Mouse (Mus musculus) kidney, postnatal 25 days (tissue): ENCODE data around the gene Gstm5.
"Not testable (repeated sequence)": the region's sequence is repeated elsewhere in the genome, so short reads cannot be mapped to it uniquely, and the experiment has no call there.

ENCODE experiments used
- DNase-seq, 2 experiments: peaks; one replicate each; pipeline ENCODE4 v3.0.0; 2021; ENCODE audit warnings: mixed read lengths in 2 of 2

Gstm5 gene

DNA sequence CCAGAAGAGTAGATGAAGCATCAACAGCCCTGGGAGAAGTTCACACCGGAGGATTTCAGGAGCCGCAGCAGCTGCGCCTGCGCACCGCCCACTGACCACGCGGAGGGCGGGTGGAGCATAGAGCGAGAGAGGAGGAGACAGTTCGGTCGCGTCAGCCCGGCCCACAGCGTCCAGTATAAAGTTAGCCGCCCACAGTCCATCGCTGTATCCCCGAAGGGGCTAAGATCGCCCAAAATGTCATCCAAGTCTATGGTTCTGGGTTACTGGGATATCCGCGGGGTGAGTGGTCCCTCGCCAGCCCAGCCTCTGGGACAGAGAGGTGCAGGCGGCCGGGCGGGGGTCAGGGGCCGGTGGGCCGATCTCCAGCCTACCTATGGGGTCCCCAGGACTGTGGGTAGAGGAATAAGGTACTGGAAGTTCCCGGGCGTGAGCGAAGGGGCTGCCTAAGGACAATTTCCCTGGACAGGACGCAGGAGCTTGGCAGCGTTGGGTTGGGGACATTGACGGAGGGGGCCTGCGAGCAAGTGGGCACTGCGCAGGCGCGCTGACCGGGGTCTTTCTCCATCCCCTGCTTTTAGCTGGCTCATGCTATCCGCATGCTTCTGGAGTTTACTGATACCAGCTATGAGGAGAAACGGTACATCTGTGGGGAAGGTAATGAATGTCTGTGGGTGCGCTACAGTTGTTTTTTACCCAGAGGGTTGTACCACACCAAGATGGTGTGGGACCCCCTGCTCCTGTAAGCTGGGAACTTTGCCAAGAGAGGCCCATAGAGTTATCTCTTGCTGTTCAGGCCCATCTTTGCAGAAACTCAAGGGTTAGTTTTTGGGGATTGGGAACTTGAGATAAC, at the start of gene Gstm5:
Gene Gstm5 (plus strand): TSS at position 102 of the 850 bp plus-strand sequence.
- DNase-seq: peak; percentile 86 to 94

DNA sequence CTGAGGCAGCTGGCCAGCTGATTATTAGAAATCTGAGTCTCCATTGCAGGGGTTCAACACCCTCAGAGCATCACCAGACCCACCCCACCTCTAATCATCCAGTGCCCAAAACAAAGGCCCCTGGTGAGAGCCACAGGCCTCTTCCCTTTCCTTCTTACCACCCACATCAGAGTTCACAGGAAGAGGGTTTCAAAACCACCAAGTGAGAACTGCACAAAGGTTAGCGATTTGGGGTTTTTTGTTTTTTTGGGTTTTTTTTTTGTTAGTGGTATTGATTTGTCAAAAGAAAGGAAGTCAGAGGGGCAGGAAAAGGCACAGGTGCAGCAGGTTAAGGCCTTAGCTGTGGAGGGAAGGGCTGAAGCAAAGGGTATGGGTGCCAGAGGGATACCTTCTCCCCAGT, 49.4 kb upstream of the Gstm5 start:
- no peak for DNase-seq

- DNase-seq: no peak
These were observed 48.8 kb upstream of the Gstm5 start for GRCm38 (mm10) chr3:107846835-107847234.

DNA sequence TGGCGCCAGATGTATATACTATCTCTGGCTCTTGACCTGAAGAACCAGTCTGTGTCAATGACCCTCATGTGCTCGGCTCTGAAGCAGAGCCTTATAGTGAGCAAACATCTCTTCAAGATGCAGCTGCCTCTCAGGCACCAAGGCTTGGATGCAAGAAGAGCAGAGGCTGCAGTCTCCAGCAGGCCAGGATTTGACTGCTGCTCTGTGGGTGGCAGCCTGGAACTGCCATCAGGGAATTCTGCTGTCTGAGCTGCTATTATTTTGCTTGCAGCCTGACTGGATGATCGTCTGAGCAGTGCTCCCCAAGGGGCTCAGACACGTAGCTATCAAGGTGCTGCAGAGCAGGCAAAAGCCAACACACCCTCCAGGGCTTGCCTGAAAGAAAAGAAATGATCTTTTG, 47.5 kb upstream of the Gstm5 start:
- DNase-seq: no peak

GRCm38 (mm10) chr3:107849000-107849692, 46.5 kb upstream of the Gstm5 start:
- DNase-seq: peak in 1 of 2 experiments; percentile 30

- DNase-seq: no peak
These were observed 46.0 kb upstream of the Gstm5 start for GRCm38 (mm10) chr3:107849693-107850031.

- peak; percentile 85 to 88 for DNase-seq
These were observed 45.1 kb upstream of the Gstm5 start for GRCm38 (mm10) chr3:107850418-107851031.

DNA sequence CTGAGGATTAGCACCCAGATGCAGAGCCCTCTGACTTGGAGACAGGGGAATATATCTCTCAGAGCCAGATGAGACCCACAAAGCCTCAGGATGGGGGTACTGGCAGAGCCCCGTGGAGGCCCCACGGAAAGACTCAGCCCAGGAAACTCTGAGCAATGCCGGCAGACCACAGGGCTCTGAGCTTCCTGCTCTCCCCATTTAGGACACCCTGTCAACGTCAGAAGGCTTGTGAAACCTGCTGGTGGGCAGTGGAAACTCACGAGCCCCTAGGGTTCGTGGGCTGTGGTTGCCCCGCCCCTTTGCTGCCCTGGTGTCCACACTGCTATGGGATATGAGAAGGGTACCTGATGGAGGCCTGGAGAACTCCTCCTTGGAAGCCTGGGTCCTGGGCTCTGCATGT, 42.8 kb upstream of the Gstm5 start:
- DNase-seq: peak in 1 of 2 experiments; percentile 29

DNA sequence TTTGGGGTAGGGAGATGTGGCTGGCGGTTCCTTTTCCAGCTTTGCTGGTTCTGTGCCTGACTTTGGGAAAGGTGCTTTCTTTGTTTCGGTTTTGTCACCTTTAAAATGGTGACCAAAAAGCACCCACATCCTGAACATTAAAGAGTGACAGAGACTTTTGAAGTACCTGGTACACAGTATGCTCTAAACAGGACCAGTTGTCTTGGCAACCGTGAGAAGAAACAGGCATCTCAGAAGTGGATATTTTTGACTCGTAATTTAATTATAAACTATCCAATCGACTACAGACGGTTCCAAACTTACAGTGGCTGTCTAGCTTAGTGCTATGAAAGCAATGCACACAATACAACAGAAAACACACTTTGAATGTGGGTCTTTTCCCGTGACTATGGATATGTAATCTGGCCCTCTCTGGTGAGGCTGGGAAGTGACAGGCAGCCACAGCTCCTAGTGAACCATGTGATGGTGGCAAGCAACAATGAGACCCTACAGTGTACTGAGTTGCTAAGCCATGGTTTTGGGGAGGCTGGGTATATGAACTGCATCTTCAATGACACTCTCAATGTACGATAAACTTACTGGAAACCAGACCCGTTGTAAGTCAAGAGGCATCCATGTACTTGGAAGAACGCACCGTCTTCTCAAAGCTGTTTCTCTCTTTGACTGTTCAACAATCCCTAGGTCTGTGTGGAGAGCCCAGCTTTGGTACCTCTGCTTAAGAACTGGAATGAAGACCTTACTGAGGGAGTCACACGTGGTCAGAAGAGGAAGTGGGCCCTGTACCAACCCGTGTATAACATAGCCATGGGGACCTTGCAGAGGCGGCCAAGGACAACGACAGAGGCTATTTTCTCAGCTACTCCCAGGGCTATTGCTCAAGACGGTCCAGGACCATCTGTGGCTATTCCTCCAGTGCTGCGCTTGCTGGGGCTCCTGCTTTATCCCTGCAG, 42.1 kb upstream of the Gstm5 start:
- DNase-seq: no peak

DNA sequence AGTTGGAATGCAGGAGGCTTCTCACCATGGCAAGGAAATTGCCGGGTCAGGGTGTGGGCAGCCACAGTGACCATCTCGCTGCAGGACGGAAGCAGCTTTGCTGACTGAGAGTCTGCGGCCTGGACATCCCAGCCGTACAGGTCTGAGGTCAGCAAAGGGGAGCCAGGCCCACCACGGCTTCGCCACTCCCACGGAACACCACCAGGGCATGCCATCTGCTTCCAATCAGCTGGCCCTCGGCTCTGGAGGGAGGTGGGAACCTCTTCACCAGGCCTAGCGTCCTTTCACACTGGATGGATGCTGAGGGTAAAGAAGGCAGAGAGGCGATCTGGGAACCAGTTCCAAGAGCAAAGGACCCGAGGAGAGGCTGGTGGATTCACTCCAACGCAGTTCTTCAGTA, 40.3 kb upstream of the Gstm5 start:
- DNase-seq: no peak

DNA sequence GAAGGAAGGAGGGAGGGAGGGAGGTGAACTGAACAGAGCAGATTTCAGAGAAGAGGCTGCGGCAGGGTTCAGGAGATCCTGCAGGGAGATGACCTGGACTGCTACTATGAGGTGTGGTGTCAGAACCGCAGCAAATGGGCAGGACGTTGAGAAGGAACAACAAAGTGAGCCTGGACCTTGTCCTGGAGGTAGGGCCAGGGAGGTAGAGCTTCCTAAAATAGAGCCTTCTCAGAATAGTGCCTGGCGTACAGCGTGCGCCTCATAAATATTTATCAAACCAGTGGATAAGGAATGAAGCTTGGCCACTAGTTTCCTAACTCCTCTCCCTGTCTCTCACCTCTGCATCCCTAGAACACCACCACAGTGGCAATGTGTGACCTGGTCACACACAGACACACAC, 38.0 kb upstream of the Gstm5 start:
- DNase-seq: no peak

DNA sequence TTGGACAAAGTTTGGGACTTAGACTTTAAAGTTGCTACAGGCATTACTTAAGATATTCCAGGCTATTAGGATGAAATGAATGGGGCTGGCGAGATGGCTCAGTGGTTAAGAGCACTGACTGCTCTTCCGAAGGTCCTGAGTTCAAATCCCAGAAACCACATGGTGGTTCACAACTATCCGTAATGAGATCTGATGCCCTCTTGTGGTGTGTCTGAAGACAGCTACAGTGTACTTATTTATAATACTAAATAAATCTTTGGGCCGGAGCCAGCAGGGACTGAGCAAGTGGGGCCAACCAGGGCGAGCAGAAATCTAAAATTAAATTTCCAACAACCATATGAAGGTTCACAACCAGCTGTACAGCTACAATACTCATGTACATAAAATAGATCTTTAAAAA, 34.1 kb upstream of the Gstm5 start:
- not testable (repeated sequence) for DNase-seq

GRCm38 (mm10) chr3:107862471-107862870, 33.1 kb upstream of the Gstm5 start:
- no peak for DNase-seq

- DNase-seq: no peak
These were observed 32.1 kb upstream of the Gstm5 start for GRCm38 (mm10) chr3:107863471-107863870.

- DNase-seq: peak; percentile 84 to 91
These were observed 31.6 kb upstream of the Gstm5 start for GRCm38 (mm10) chr3:107863898-107864603.

GRCm38 (mm10) chr3:107865364-107866091, 30.1 kb upstream of the Gstm5 start:
- no peak for DNase-seq

GRCm38 (mm10) chr3:107867086-107867485, 28.5 kb upstream of the Gstm5 start:
- DNase-seq: peak; percentile 89 to 94

- DNase-seq: no peak
These were observed 27.2 kb upstream of the Gstm5 start for GRCm38 (mm10) chr3:107868452-107868851.

DNA sequence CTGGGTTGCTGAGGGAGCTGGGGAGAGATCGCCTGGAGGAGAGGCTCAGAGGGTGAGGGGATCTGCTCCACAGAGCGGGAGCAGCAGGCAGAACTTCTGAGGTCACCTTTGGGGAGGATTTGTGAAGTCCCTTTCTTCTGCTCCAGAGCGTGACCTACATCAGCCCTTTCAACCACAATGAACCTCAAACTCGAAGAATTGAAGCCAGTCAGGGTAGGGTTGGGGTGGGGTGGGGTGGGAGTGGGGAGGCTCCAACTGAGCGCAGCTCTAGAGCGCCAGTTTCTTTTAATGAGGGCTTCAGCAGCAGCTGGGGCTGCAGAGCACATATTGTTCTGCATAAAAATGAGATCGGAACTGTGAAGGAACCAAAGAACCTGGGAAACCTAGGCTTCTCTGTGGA, 26.5 kb upstream of the Gstm5 start:
- DNase-seq: no peak

DNA sequence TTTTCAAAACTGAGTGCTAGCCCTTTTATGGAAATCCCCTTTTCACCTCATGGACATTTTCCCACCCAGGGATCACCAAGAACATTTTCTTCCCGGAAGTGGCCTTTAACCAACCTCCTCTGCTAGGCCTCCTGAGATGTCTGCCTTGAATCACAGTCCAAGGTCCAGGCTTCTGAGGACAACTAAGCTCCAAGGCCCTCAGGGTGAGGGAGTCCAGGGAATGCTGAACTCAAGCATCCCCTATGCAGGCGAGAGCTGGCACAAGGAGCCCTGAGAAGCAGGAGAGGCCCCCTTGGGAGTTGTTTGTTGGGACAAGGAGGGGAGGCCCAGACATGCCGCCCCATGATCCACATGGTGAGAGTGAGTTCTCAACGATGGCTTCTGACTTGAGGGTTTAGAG, 25.7 kb upstream of the Gstm5 start:
- DNase-seq: peak; percentile 42 to 82
